Mouse (Mus musculus) olfactory bulb, adult 2 months (tissue): Measurements from ENCODE around the gene Szt2.

ENCODE experiments used
- CTCF ChIP-seq: fragments of 200-500 bp; IDR thresholded peaks from 2 replicates; pipeline ENCODE4 v1.5.1; 2012; ENCODE audit warnings: low read depth, mild to moderate bottlenecking, low read length, moderate library complexity; ENCODE audit not compliant: insufficient read depth
- POLR2A ChIP-seq: fragments of 200-500 bp; IDR thresholded peaks from 2 replicates; pipeline ENCODE4 v1.6.1; 2012; ENCODE audit warnings: mild to moderate bottlenecking, low read depth, low read length, moderate library complexity; ENCODE audit not compliant: insufficient read depth

GRCm38 (mm10) chr4:118425374-118425773, 16.3 kb upstream of the Szt2 start:
- no peak for TF ChIP-seq CTCF
- no peak for TF ChIP-seq POLR2A
